Mouse (Mus musculus): Measurements from ENCODE around the gene Sypl. TPM values are rescaled to one million over a fixed set of nuclear protein-coding genes. Genes with fewer than 3 reads are reported as not detected.

Gene Sypl
- polyA plus RNA-seq (2015; fragmentation: Illumina TruSeq; extraction: RNeasy Lipid Tissue Mini Kit (QIAGEN cat#74804); ENCODE audit: low read depth, low replicate concordance): 53.5 TPM

DNA sequence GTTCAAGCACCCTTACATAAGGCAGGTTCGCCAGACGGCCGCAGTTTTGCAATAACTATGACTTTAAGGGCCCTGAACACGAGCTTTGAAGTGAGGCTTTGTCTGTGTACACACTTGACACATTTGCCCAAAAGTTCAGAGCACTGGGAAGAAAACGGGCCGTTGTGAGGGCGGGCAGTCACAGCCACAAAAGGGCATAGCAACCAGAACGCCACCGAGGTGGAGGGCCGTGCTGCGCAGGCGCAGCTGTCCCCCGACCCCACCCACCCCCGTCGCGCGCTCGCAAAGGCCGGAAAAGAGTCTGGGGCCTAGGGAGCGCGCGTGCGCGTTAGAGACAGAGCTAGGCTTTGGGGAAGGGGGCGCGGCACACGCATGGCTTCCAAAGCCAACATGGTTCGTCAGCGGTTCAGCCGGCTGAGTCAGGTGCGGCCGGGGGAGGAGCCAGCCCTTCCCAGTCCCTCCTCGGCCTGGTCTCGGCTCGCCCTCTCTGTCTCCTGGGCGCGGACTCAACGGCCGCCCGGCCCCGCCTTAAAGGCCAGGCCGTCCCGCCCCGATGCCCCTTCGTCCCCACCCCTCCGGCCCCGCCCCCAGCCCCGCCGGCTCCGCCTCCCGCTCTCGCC lies at the start of gene Sypl:
Sypl (plus strand) TSS at position 296 of the 620 bp plus-strand sequence.

Other genes with a start within 250 kb of the Sypl start
- 47.4 TPM for gene Nampt, start 134.3 kb upstream of the Sypl start, polyA plus RNA-seq (2015; fragmentation: Illumina TruSeq; extraction: RNeasy Lipid Tissue Mini Kit (QIAGEN cat#74804); ENCODE audit: low read depth, low replicate concordance)
- gene Cdhr3, start 139.0 kb downstream of the Sypl start, polyA plus RNA-seq (2015; fragmentation: Illumina TruSeq; extraction: RNeasy Lipid Tissue Mini Kit (QIAGEN cat#74804); ENCODE audit: low read depth, low replicate concordance): 4.8 TPM
- gene Atxn7l1, start 193.8 kb downstream of the Sypl start, polyA plus RNA-seq (2015; fragmentation: Illumina TruSeq; extraction: RNeasy Lipid Tissue Mini Kit (QIAGEN cat#74804); ENCODE audit: low read depth, low replicate concordance): 29.5 TPM